Mouse (Mus musculus) frontal cortex, postnatal 36 days (tissue): ENCODE measurements at regions not wholly inside any gene's neighbourhood (a gene's known extent, or its start where the extent isn't known, plus 50 kb on each side); places are given as distances from the start of the nearest gene placed in this dataset.
A peak's percentile ranks its signal among the peaks of the same experiment; 100 is the strongest.
"Not testable (repeated sequence)": the region's sequence is repeated elsewhere in the genome, so short reads cannot be mapped to it uniquely, and the experiment has no call there.

Experiments
- DNase-seq, 2 experiments: peaks; one replicate each; pipeline ENCODE4 v3.0.0; 2022; ENCODE audit warnings: low spot score in 2 of 2

DNA sequence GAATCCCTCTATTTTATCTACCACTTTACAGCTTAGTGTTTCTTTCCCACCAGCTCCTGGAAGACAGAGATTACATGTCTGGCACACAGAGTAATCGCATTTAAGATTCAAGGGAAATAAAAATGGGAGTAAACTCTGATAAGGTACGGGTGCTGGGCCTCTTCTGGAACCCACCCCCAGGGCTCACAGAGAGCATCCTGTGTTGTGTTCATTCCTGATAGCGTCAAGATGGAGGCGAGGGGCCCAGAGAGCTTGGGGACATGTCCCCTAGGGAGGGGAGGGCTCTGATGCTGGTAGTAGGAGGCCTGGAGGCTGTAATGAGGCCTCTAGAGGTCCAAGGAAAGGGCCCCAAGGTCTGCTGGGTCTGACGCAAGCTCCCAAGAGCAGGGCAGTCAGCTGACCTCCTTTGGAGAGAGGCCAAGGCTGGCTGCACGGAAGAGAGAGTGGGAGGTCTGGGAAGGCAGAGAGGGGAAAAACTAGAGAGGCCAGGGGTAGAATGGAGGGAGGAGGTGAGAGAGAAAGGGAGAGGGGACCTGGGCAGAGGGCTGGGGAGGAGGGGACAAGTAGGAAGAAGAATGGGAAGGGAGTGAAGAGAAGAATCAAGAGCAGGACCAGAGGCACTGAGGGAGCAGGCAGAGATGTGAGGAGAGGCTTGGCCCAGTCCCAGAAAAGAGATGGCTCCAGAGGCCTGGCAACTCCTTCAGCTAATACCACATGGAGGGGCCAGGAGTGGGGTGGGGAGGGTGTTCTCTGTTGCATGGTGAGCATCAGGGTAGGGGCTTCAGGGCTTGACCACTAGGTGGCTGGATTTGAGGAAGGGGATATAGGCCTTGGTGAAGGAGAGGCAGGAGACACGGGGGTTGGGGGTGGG lies 96.8 kb upstream of the Eif4g2 start:
- no peak for DNase-seq

DNA sequence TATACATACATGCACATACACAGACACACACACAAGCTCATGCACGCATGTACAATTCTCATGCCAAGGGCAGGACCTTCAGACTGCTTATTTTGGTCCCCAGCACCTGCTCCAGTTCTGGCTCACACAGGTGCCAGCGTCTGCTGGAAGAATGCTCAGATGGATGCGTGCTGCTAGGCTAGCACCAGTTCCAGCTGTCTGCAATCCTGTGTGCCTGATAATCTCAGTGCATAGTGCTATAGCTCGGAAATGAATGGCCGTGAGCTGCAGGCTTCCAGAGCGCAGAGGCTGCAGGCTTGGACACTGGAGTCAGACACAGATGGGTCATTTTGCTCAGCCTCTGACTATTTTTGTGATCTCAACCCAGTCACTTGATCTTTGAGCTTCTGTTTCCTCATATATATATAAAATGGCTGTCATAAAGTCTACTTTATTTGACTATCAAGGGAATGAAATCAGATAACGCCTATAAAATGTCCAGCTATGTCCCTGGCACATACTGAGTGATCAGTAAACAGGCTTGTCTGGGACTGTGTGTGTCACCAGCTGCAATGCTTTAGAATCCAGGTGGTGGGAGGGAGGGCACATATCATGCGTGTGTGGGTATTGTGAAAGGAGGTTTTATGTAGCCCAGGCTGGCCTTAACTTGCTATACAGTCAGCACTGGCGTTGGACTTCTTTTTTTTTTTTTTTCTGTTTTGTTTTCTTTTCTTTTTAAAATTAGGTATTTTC lies 91.7 kb upstream of the Eif4g2 start:
- DNase-seq = no peak

DNA sequence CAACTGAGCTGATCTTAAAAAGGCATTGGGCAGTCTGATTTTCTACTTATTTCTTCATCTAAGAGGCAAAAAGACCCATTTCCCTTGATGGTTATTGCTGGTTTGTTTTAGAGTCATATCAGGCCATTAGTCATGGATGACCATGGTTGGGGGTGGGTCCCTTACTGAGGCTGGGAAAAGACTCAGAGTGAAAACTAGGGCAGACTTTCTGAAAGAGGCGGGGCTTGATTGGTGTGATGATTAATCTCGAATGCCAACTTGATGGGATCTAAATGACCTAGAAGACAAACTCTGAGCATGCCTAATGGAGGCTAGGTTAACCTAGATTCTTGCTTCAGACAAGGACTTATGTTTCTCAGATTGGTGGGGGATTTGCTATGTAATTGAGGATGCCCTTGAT lies 89.2 kb upstream of the Eif4g2 start:
- DNase-seq = no peak

DNA sequence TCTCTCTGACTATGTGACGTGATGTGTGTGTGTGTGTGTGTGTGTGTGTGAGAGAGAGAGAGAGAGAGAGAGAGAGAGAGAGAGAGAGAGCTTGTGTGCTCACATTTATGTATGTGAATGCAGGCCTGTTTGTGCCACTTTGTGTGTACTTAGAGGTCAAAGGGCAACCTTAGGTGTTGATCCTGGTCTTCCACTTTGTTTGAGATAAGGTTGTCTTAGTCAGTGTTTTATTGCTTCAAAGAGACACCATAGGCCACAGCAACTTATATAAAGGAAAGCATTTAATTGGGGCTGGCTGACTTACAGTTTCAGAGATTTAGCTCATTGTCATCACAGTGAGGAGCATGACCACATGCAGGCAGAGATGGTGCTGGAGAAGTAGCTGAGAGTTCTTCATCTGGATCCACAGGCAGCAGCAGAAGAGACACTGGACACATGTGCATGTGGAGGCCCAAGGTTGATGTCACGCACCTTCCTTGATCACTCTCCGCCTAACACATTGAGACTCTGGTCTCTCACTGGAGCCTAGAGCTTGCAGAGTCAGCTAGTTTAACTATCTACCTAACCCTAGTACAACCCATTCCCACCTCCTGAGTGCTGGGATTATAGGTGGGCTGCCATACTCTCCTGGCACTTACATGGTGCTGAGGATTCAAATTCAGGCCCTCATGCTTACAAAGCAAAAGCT lies 85.9 kb upstream of the Eif4g2 start:
- not testable (repeated sequence) for DNase-seq

DNA sequence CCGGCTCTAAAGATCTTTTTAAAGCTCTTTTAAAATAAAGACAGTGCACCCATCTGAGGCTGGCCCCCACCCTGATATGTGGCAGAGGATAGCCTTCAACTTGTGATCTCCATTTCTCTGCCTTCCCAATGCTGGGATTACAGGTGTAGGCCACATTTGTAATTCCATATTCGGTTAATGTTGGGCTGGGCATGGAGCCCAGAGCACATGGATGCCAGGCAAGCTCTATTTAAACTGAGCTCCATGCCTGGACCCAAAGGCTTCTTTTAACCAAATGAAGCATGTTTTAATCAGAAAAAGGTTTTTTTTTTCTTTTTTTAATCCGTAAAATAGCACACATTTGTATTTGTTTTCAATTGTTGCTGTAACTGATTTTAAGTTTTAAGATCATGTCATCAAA lies 82.2 kb upstream of the Eif4g2 start:
- DNase-seq = no peak

DNA sequence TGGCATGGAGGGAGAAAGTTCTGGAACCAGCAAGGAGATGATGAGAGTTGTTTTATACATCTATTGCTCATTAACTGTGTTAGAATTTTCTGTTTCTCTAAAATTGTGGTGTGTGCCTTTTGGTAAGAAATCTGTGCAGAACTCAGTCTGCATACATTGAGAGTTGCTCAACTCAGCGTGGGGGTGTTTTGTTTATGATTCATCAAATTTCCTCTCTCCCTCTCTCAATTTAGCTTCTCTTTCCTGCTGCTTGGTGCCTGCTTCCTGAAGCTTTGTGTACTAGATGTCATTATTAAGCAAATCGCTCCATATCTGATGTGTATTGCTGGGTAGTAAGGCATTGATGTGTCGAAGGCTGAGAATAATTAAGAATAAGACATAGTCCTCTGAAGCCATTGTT lies 81.4 kb upstream of the Eif4g2 start:
- DNase-seq = no peak

DNA sequence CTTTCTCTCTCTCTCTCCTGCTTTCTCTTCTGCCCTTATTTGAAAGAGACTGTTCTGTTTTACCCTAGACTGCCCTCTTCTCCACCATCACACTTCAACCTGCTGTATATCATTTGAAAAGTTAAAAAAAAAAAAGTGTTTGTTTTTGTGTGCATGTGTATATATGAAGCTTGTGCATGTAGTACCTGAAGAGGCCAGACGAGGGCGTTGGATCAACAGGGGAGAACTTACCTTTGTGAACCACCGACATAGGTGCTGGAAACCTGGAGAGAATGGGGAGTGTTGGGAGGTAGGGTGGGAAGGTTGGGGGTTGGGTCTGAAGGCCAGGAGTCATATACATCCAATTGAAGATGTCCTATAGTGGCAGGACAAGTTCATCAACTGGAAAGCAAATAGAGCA lies 81.0 kb upstream of the Eif4g2 start:
- no peak for DNase-seq

DNA sequence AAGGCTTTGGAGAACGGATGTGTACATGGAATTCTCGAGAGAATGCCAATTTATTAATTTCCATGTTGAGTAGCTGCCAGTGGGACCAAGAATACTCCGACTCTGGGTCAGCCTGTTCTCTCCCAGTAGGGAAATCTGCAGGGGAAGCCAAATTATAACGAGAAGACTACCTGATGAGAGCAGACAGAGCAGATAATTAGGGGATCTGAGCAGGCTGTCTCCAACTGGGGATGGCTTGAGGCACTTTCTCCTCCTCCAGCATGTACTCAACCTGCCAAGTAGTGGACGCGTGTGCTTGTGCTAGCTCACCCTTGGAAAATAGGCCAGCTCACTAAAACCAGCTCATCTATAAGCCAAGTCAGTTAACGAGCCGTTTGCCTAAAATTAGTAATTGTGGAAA lies 80.5 kb upstream of the Eif4g2 start:
- no peak for DNase-seq

DNA sequence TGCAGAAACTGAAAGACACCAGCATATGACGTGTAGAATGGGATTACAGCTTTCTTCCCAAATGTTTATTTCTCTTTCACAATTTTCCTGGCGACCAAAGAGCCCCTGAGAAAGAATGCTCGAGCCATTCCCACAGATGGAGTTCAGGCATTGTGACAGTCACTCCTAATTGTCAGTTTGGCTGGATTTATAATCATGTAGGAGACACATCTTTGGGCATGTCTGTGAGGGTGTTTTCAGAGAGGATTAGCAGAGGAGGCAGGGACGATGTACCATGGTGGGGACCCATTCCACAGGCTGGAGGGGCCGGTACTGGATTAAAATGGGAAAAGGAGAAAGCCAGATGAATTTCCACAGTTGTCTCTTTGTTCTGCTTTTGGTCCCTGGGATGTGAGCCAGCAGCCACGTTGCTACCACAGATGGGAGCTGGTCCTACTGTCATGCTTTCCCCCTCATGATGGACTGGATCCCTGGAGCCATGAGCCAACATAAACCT lies 76.0 kb upstream of the Eif4g2 start:
- no peak for DNase-seq

DNA sequence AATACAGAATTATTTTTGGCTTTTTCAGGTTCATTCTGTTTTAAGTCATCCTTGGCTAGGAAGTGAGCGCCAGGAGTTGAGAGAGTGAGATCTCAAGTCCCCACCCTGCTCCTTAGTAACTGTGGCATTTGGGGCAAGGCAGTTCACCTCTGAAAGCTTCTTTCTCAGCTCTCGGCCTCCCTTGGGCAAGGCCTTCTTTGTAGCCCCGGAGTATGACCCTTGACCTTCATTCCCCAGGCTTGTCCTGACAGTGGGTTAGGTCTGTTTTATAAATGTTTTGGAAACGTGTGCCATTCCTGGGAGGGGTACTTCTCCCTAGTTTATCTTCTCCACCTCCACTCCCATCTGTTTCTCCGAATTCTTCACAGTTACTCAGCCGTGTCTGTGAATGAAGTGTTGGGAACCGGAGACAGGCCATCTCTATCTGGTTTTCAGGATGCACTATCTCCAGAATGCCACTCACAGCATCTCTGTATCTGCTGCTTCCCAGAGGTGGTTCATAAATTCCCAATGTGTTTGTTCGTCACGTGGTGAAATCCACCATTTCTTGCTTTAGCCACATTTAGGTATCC lies 75.0 kb upstream of the Eif4g2 start:
- no peak for DNase-seq

DNA sequence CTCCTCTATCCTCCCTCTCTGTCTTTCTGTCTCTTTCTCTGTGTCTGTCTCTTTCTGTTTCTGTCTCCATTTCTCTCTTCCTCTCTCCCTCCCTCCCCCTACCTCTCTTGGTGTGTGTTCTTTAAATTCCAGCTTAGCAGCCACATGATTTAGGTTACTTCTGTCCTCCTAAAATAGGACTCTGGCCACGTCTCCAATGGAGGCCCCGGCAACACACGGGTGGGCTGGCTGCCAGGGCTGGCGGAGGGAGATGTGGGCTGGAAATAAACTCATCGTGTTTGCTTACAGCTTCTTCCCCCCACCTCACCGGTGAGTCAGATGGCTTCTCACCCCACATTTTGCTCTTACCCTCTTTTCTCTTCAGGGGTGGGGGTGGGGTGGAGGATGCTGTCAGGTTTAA lies 74.5 kb upstream of the Eif4g2 start:
- DNase-seq = peak; percentile 81 to 82

DNA sequence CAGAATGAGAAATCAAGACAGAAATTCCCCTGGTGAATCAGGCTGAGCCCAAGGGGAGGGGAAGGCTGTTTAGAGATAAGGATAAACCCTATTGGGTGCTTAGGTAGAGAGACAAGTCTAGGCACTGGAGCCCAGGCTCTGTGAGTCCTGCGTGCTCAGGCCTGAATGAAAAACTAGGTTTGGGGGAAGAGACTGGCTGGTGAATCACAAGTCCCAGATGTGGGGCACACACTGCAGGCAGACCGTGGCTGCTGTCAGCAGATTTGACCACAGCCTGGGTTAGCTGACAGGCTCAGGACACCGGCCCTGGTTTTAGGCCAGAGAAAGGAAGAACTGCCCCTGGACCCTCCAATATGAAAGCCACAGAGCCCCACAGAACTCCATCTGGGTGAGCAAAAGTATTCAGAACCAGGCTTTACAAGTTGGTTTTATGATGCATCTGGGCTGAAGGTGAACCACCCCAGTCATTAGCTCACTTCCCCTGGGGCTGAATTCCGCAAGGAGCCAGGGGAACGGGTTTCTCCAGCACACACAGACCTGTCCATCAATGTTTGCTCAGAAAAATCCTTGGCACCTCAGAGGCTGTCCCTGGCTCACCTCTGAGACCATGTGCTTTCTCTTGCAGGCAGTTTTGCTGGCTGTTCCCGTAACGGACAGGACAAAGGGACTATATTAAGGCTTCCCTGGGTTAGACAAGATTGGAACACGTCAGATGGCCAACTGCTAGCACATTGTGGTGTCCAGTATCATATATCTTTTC lies 73.8 kb upstream of the Eif4g2 start:
- no peak for DNase-seq

DNA sequence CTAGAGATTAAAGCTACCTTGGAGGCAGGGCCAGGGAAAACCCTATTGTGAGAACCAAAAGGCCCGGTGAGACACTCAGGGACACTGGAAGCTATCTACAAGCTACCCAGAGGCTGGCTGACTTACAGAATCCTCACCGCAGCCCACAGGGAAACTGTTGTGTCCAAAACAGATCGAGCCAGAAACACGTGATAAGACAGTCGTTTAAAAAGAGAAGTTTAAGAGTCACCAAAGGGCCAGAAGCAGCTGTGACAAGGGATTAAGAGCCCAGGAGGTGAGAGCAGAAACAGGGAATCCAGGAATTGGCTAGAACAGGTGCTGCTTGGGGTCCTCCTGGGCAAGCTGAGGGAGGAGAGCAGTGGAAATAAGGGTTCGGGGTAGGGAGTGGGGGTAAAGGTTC lies 73.2 kb upstream of the Eif4g2 start:
- DNase-seq = no peak

DNA sequence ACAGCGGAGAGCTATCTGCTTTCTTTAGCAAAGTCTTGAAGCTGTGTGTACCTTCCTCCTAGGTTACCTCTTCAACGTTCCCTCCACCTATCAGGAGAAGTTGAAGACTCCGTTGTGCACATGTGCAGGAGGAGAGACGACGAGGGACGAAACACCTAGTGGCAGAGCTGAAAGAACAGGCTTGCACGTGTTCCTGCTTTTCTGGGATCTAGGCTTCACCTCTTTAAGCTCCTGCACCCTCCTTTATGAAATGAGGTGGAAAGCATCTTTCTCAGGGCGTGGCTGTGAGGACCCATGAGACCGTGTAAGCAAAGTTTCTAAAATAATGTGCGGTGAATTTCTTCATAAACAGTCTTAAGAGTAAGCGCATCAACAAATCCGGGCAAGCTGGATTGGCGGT lies 71.4 kb upstream of the Eif4g2 start:
- no peak for DNase-seq

DNA sequence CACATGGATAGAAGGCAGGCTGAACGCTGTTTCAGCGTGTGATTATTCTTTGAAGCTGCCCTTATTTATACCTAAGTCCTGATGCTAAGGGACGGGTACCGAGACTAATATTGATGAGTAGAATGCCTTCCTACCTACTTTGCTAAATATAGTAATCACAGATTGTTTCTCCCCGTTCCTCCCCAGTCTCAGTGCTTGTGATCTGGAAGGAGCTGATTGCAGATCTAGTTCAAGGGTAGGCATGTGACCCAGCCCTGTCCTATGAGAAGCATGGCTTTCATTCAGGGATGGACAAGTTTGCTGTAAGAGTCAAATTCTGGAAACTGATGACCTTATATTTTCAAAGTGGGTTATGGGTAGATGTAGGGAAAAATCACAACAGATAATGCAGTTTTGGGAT lies 67.7 kb upstream of the Eif4g2 start:
- DNase-seq = no peak

DNA sequence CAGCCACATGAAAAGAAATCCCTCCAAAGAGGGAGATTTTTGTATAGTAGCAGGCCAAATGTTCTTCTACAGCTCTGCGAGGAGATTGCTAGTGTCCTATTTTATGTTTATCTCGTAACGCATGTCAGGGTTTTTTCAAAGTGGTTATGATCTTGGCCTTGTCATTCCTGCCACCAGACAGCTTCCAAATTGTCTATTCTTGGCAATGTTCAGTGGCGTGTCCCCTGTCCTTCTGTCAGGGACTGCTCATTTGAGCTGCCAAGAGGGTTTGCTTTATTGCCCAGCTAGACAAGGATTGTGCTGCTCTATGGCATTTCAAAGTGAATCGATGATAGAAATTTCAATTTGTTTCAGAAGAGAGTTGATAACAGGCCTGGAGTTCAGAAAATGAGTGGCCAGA lies 67.3 kb upstream of the Eif4g2 start:
- no peak for DNase-seq

DNA sequence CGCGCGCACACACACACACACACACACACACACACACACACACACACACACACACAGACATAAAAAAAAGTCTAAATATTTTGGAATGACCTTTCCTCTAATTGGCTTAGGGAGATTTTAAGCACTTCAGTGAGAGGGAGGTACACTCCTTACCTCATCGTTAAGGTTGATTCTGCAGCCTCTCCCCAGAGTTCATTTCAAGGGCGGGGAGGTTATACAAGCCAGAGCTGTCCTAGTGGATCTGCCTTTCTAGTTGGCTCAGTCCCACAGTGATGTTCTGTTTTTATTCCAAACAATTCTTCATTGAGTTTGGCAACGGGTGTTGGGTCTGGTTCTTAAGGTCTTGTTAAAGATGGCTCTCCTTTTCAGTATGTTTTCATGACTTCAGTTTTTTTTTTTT lies 64.8 kb upstream of the Eif4g2 start:
- no peak for DNase-seq

DNA sequence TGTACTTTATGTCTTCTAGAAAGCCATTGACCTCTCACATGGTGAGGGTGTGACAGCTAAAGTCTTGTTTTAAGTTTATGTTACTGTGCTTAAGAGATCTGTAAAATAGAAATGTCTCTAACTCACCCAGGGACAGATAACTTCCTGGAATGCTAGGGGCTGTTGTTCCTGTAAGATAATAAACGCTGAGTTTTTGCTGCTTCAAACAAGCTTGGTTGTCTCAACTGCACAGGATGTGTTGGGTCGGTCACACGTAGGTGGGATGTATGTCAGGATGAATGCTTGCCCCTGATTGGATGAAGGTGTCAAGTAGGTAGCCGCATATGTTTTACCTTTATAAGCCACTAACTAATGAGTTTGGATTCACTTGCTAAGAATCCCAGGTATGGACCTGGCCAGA lies 63.8 kb upstream of the Eif4g2 start:
- DNase-seq = no peak

DNA sequence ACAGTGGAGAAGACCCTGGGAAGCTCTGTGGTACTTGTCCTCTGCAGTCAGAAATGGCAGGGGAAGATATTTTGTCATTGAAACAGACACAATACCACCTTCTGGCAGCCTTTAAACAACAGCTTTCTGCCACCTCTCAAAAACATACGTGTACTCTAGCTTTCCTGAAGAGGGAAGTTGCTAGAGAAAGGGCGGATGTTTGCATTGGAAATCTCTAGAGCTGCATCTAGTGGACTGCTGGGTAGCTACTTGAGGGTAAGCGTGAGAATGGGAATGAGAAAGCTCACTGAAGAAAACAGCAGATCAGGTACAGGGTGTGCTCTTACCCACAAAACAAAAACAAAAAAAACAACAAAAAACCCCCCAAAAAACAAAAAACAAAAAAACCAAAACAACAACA lies 61.4 kb upstream of the Eif4g2 start:
- no peak for DNase-seq

DNA sequence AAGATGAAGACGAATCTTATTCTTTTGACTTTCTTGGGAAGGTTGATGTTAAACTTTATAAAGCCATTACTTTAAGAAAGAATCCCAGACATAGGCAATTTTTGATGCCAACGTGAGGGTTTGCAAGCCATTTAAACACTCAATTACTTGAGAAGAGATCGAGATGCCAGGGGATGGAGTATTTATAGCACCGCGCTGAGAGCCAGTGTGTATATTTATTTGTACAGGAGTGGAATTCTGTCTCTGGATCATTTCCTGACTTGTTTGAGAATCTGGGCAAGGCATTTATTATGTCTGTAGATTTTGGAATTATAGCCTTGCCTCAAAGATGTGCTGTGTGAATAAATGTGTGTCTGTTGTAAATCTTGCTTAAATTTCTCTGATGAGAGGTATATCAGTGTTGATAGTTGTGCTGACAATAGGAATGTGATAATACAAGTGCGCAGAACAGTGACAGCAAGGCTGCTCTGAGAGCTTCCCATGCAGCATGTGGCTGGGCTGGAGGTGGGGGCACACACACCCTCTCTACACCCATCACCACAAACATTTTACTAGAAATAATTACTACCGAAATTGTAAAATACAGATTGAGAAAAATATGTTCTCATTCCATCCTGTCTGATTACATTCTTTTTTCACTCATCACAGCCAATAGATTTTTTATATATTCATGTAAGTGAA lies 58.6 kb upstream of the Eif4g2 start:
- no peak for DNase-seq

DNA sequence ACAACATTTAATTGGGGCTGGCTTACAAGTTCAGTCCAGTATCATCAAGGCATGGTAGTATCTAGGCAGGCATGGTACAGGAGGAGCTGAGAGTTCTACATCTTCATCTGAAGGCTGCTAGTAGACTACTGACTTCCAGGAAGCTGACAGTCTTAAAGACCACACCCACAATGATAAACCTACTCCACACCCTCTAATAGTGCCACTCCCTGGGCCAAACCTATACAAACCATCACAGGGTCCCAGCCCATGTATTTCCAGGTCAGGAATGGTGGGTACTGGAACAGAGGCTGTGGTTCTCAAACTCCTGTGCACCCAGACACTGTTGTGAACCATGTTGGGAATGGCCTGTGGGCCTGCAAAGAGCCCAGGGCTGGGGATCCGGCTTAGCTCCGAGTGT lies 55.2 kb upstream of the Eif4g2 start:
- no peak for DNase-seq
